Mouse (Mus musculus) adipocyte (in vitro differentiated cells): ENCODE data around the gene Ano5.

Experiments used
- DNase-seq: peaks from one replicate; pipeline ENCODE4 v3.0.0-alpha.2; 2016; ENCODE audit warnings: low spot score

Gene Ano5

GRCm38 (mm10) chr7:51510671-51511651, at the start of gene Ano5:
Gene Ano5, plus strand, starts transcription at chr7:51511029.
- DNase-seq = no peak

- DNase-seq = peak; percentile 2
Measured at GRCm38 (mm10) chr7:51499396-51499795, 11.4 kb upstream of the Ano5 start.

GRCm38 (mm10) chr7:51503940-51504339, 6.9 kb upstream of the Ano5 start:
- no peak for DNase-seq

GRCm38 (mm10) chr7:51510147-51510546, 682 bp upstream of the Ano5 start:
- no peak for DNase-seq

GRCm38 (mm10) chr7:51539344-51539743, 28.5 kb downstream of the Ano5 start:
- no peak for DNase-seq

GRCm38 (mm10) chr7:51540736-51541135, 29.9 kb downstream of the Ano5 start:
- DNase-seq = no peak

- DNase-seq = no peak
Measured at GRCm38 (mm10) chr7:51600021-51600420, 89.2 kb downstream of the Ano5 start.

GRCm38 (mm10) chr7:51603741-51604140, 92.9 kb downstream of the Ano5 start:
- no peak for DNase-seq

GRCm38 (mm10) chr7:51614404-51614803, 103.6 kb downstream of the Ano5 start:
- DNase-seq = peak; percentile 37

- DNase-seq = peak; percentile 66
Measured at GRCm38 (mm10) chr7:51617941-51618340, 107.1 kb downstream of the Ano5 start.

GRCm38 (mm10) chr7:51618412-51618811, 107.6 kb downstream of the Ano5 start:
- peak; percentile 2 for DNase-seq

GRCm38 (mm10) chr7:51619977-51620376, 109.1 kb downstream of the Ano5 start:
- no peak for DNase-seq

- DNase-seq = peak; percentile 4
Measured at GRCm38 (mm10) chr7:51621694-51622145, 110.9 kb downstream of the Ano5 start, which contains the start of gene Slc17a6. Gene Slc17a6, plus strand, starts transcription at chr7:51622006.

- DNase-seq = no peak
Measured at GRCm38 (mm10) chr7:51622196-51622595, 111.4 kb downstream of the Ano5 start.

GRCm38 (mm10) chr7:51622666-51623065, 111.8 kb downstream of the Ano5 start:
- DNase-seq = no peak

GRCm38 (mm10) chr7:51624336-51624897, 113.6 kb downstream of the Ano5 start:
- DNase-seq = no peak

- no peak for DNase-seq
Measured at GRCm38 (mm10) chr7:51625161-51625560, 114.3 kb downstream of the Ano5 start.

GRCm38 (mm10) chr7:51625591-51626255, 114.9 kb downstream of the Ano5 start:
- no peak for DNase-seq

GRCm38 (mm10) chr7:51626451-51627000, 115.7 kb downstream of the Ano5 start:
- DNase-seq = no peak

- no peak for DNase-seq
Measured at GRCm38 (mm10) chr7:51627001-51627631, 116.3 kb downstream of the Ano5 start.

GRCm38 (mm10) chr7:51627666-51628065, 116.8 kb downstream of the Ano5 start:
- DNase-seq = no peak

- DNase-seq = no peak
Measured at GRCm38 (mm10) chr7:51628349-51628748, 117.5 kb downstream of the Ano5 start.
